Mouse (Mus musculus): ENCODE measurements around the gene Atp6v1c2.

Atp6v1c2 gene

GRCm38 (mm10) chr12:17329259-17329658, at the start of gene Atp6v1c2:
Gene Atp6v1c2, minus strand, starts transcription at chr12:17329359.
- no peak for DNase-seq (ENCODE audit: low spot score)

GRCm38 (mm10) chr12:17376521-17376920, 47.4 kb upstream of the Atp6v1c2 start:
- no peak for DNase-seq (ENCODE audit: low spot score)

GRCm38 (mm10) chr12:17375243-17375642, 46.1 kb upstream of the Atp6v1c2 start:
- no peak for DNase-seq (ENCODE audit: low spot score)

- no peak for DNase-seq (ENCODE audit: low spot score)
These were observed 44.4 kb upstream of the Atp6v1c2 start for GRCm38 (mm10) chr12:17373470-17373975.

- no peak for DNase-seq (ENCODE audit: low spot score)
These were observed 43.5 kb upstream of the Atp6v1c2 start for GRCm38 (mm10) chr12:17372696-17373095.

GRCm38 (mm10) chr12:17371589-17372235, 42.6 kb upstream of the Atp6v1c2 start:
- no peak for DNase-seq (ENCODE audit: low spot score)

GRCm38 (mm10) chr12:17369551-17370325, 40.6 kb upstream of the Atp6v1c2 start:
- DNase-seq (ENCODE audit: low spot score) = no peak

- DNase-seq (ENCODE audit: low spot score) = no peak
These were observed 40.0 kb upstream of the Atp6v1c2 start for GRCm38 (mm10) chr12:17369111-17369510.

- DNase-seq (ENCODE audit: low spot score) = peak; percentile 46
These were observed 37.8 kb upstream of the Atp6v1c2 start for GRCm38 (mm10) chr12:17366981-17367380.

GRCm38 (mm10) chr12:17362316-17362715, 33.2 kb upstream of the Atp6v1c2 start:
- no peak for DNase-seq (ENCODE audit: low spot score)

- no peak for DNase-seq (ENCODE audit: low spot score)
These were observed 31.5 kb upstream of the Atp6v1c2 start for GRCm38 (mm10) chr12:17360650-17361049.

- no peak for DNase-seq (ENCODE audit: low spot score)
These were observed 30.9 kb upstream of the Atp6v1c2 start for GRCm38 (mm10) chr12:17360104-17360503.

- DNase-seq (ENCODE audit: low spot score) = no peak
These were observed 29.8 kb upstream of the Atp6v1c2 start for GRCm38 (mm10) chr12:17358981-17359380.

- no peak for DNase-seq (ENCODE audit: low spot score)
These were observed 28.6 kb upstream of the Atp6v1c2 start for GRCm38 (mm10) chr12:17357795-17358194.

GRCm38 (mm10) chr12:17356853-17357252, 27.7 kb upstream of the Atp6v1c2 start:
- no peak for DNase-seq (ENCODE audit: low spot score)

- no peak for DNase-seq (ENCODE audit: low spot score)
These were observed 20.9 kb upstream of the Atp6v1c2 start for GRCm38 (mm10) chr12:17350106-17350505.

GRCm38 (mm10) chr12:17348048-17349036, 19.2 kb upstream of the Atp6v1c2 start, which contains the start of gene Nol10:
Gene Nol10, plus strand, starts transcription at chr12:17348458.
- peak; percentile 84 for DNase-seq (ENCODE audit: low spot score)

- DNase-seq (ENCODE audit: low spot score) = no peak
These were observed 18.3 kb upstream of the Atp6v1c2 start for GRCm38 (mm10) chr12:17347327-17348047.

- DNase-seq (ENCODE audit: low spot score) = no peak
These were observed 10.2 kb upstream of the Atp6v1c2 start for GRCm38 (mm10) chr12:17339114-17339905.

- no peak for DNase-seq (ENCODE audit: low spot score)
These were observed 9.2 kb upstream of the Atp6v1c2 start for GRCm38 (mm10) chr12:17338338-17338737.

All from ovary, postnatal 14 days (tissue).